Mouse (Mus musculus): ENCODE measurements around the gene Olfr449.

DNA sequence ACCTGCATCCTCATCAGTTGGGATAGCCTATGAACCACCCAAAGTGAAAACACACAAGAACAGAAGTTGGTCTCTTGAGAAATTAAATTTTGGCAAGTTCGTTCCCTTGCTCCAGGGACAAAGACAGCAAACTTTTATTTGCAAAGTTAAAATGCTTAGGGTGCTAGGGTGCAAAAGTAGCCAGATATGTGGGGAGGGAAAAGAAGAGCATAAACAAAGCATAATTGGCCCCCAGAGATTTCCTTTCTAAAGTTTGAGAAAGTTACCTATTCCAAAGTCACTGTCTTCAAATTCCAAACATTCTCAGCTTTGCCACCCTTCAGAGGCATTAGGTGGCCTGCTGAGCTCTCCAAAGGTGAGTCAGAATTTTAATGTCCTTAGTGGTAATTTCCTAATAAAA is 22.5 kb upstream of the Olfr449 start, which contains the start of gene Olfr450:
- no peak for TF ChIP-seq POLR2A (IDR thresholded peaks at IDR 0.05; ENCODE audit: control insufficient read depth, low read depth, low read length)
- TF ChIP-seq CTCF (IDR thresholded peaks at IDR 0.05; ENCODE audit: control insufficient read depth, insufficient read depth, insufficient replicate concordance, low read depth, low read length) = no peak

Data from testis, adult 2 months (tissue).